Mouse (Mus musculus) G1E (cell line): ENCODE measurements around the gene Bloc1s5.

Experiments
- CTCF ChIP-seq: IDR thresholded peaks from 2 replicates; pipeline ENCODE4 v1.5.1; 2012; ENCODE audit warnings: low read depth, low read length, inconsistent platforms, mixed read lengths
- GATA1 ChIP-seq: IDR thresholded peaks from 2 replicates; pipeline ENCODE4 v1.6.1; 2012; ENCODE audit warnings: borderline replicate concordance, low read length, inconsistent platforms, mixed read lengths
- GATA2 ChIP-seq: IDR thresholded peaks from 2 replicates; pipeline ENCODE4 v1.6.1; 2012; ENCODE audit warnings: low read depth, low read length, inconsistent platforms, borderline replicate concordance
- POLR2AphosphoS5 ChIP-seq: IDR thresholded peaks from 2 replicates; pipeline ENCODE4 v1.6.1; 2012; ENCODE audit warnings: low read depth, low read length, inconsistent platforms; ENCODE audit not compliant: insufficient replicate concordance
- TAL1 ChIP-seq: conservative IDR thresholded peaks from 2 replicates; pipeline ENCODE4 v1.6.1; 2012; ENCODE audit warnings: low read depth, low read length, inconsistent platforms, mixed read lengths

GRCm38 (mm10) chr13:38626229-38626525 lies 8.7 kb downstream of the Bloc1s5 start:
- TF ChIP-seq CTCF (no peak), GATA1 (no peak), POLR2AphosphoS5 (no peak), TAL1 (no peak), GATA2 (no peak)
